Mouse (Mus musculus): Measurements from ENCODE around the gene Rps12.

DNA sequence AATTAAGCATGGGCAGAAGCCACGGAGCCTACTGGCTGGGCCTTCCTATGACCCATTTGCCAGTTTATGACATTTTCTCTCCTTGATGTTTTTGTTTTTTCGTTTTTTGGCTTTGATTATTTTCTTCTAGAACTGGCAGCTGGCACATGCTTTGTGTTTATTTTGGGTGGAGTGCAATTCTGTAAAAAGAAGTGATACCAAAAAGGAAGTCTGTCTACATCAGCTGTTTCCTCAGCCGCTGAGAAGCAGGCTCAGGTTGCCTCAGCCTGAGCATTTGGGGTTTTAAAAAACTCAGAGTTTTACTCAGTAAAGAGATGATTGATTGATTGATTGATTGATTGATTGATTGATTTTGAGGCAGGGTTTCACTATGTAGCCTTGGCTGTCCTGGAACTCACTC, 15.8 kb upstream of the Rps12 start:
- TF ChIP-seq EP300 (IDR thresholded peaks at IDR 0.05) (no peak), CTCF (IDR thresholded peaks at IDR 0.05) (no peak)
